Mouse (Mus musculus) brain, embryonic 14.5 days (tissue): Measurements from ENCODE around the gene 2210016F16Rik. TPM values are rescaled to one million over a fixed set of nuclear protein-coding genes. Genes with fewer than 3 reads are reported as not detected.

Experiments used
- DNase-seq: peaks from one replicate; pipeline ENCODE4 v3.0.0-alpha.2; 2011; ENCODE audit warnings: low read depth
- CTCF ChIP-seq: fragments of 200-500 bp; IDR thresholded peaks from 2 replicates; pipeline ENCODE4 v1.5.1; 2012; ENCODE audit warnings: inconsistent platforms, mild to moderate bottlenecking, moderate library complexity, borderline replicate concordance; ENCODE audit not compliant: insufficient read depth, insufficient read length; ENCODE audit errors: extremely low read depth
- POLR2A ChIP-seq: fragments of 200-500 bp; IDR thresholded peaks from 2 replicates; pipeline ENCODE4 v1.6.1; 2012; ENCODE audit warnings: mild to moderate bottlenecking, inconsistent platforms, borderline replicate concordance; ENCODE audit not compliant: poor library complexity, insufficient read depth, insufficient read length, severe bottlenecking; ENCODE audit errors: extremely low read depth
- polyA plus RNA-seq: library from polyadenylated mRNA; depleted of rRNA; stranded (reverse); fragments of >200 nt; gene quantifications from 2 replicates; pipeline ENCODE4 v1.2.3, GENCODE M21; 2012; rRNA removed

2210016F16Rik gene
- polyA plus RNA-seq, 1 experiment = 14.4 TPM

DNA sequence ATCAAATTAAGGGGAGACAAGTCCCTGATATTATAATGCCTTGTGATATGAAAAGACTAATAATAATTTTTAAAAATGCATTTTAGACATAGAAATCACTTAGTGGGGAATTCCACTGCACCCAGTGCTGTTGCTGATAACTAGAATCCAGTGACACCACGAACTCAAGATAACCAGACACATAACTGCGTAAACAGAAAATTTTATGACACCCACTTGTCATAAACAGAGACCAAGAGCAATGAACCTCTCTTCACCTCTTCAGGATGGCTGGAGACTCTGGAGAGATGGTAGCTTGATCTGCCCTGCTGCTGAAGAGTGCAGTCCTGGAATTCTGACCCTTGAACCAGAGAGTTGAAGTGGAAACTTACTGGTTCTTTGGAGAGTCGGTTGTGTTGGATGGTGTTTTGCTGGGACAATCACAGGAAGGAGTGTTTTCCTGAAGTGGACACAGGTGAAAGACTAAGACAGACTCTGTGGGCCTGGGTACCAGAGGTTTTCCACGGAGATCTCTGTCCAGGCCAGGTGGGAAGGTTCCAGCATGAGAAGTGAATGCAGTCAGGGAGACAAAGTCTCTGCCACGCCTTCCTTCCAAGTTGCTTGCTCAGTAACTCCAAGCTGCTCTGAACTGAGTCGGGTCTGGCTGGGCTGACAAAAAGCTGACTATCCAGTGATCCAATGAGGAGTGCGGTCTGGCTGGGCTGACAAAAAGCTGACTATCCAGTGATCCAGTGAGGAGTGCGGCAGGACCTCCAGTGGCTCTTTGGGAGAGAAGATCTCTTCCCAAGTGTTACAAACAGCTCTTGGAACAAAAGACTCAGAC lies 20.5 kb downstream of the 2210016F16Rik start:
- no peak for TF ChIP-seq POLR2A
- TF ChIP-seq CTCF = no peak
- no peak for DNase-seq

DNA sequence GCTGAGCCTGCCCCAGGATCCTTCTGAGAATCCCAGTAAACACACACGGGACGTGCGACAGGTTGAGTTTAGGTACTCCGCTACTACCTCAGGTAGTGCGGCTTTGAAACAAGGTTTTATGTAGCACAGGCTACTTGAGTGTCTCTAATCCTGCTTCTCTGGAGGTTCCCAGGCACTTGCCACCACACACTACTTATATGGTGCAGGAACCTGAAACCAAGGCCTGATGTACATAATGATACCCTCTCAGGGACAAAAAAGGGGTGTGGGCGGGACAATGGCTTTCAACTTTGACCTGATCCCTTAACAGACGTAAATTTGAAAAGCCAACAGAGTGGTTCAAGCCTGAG lies 25.7 kb downstream of the 2210016F16Rik start:
- TF ChIP-seq CTCF (no peak), POLR2A (no peak)
- DNase-seq = no peak

DNA sequence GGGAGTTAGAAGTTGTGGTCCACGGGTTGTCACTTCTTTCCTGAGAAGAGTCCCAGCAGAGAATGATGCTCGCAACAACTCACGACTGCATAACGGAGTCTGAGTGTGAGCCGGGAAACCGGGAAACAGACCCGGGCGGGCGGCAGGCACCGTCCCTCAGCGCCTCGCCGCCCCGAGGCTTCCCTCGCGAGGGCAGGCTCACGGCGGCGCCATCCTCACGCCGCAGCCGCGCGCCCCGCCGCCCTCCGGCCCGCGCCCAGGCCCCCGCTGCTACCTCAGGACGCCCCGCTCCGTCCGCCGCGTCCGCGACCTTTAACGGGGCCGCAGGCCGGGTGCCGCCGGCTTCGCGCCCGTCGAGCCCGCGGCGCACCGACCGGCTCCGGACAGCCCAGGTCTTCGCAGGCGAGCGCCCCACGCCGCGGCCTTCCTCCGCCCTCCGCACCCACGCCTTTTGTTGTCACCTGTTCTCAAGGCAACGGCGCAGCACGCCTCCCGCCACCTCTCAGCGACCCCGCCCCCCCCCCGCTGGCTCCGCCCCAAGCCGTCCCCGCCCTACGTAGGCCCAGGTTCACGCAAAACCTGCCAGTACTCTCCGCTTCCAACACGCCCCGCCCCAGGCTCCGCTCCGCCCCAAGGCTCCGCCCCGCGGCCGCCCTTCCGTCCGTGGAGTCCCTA lies 26.3 kb downstream of the 2210016F16Rik start, which contains the start of gene Kif27:
TSS of gene Kif27 (minus strand) at position 494 of the 675 bp plus-strand sequence.
- DNase-seq = peak; percentile 92
- TF ChIP-seq CTCF (no peak), POLR2A (no peak)

DNA sequence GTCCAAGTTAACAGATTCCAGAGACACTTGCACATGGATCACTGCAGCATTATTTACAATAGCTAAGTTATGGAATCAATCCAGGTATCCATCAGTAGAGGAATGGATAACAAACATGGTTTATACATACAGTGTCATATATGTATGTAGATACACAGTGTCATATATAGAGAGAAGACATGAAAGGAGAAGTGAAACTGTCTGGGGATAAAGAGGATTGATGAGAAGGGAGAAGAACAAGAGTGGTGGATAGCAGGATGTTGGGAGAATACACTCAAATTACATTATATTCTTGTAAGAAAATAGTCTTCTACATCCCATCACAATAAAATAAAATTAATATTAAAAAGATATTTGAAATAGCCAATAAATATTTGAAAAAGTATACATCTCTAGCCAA lies 32.0 kb downstream of the 2210016F16Rik start:
- DNase-seq = no peak
- TF ChIP-seq CTCF (no peak), POLR2A (no peak)

DNA sequence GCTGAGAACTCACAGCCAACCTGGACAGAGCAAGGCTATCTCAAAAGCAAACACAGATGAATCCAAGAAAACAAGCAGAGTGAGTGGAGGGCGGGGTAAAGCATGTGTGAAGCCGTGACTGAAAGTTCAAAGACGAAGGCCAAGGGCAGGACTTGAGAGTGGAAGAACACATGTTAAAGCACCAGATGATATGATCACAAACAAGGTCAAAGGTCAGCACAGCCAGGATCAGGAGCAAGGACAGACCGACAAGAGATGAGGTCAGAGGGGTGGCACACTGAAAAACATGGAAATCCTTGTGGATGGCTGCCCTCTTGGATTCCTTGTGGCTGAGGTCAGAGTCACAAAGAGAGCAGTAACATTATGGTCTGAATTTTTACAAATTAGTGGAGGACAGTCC lies 34.4 kb downstream of the 2210016F16Rik start:
- DNase-seq = no peak
- TF ChIP-seq CTCF (no peak), POLR2A (no peak)

DNA sequence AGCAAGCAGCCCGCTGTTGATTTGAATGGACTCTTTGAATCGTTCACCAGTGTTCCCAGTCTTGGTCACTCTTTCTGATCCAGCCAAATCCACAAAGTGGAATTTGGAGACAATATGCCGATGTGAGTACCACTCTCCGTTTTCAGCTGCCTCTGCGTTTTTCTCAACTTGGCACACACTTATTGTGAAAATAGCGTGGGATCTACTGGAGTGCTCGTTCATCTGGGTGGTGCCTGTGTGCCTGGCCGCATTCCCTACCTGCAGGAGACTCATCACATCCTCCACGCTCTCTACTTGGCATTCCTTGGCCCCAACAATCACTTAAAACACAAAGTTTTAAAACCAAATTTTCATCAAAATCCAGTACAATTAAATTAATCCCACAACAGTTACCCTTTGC lies 40.5 kb downstream of the 2210016F16Rik start:
- TF ChIP-seq CTCF = no peak
- TF ChIP-seq POLR2A = no peak
- no peak for DNase-seq

DNA sequence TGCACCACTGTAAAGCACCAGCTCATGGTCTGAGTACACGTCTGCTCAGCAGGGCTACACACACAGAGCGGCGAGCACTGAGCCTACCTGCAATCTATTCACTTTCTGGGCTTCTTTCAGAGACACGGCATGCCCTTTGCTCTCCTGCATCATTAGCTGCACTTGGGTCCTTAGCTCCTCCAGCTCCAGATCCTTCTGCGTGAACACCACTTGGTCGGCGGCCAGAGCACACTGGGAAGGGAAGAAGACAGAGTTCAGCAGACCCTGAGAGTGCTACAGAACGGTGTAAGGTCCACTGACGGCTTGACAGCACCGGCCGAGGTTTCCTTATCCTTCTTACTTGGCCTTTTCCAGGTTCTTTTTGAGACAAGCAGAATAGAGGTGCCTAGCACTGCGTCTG lies 47.6 kb downstream of the 2210016F16Rik start:
- TF ChIP-seq POLR2A (no peak), CTCF (no peak)
- DNase-seq = no peak

DNA sequence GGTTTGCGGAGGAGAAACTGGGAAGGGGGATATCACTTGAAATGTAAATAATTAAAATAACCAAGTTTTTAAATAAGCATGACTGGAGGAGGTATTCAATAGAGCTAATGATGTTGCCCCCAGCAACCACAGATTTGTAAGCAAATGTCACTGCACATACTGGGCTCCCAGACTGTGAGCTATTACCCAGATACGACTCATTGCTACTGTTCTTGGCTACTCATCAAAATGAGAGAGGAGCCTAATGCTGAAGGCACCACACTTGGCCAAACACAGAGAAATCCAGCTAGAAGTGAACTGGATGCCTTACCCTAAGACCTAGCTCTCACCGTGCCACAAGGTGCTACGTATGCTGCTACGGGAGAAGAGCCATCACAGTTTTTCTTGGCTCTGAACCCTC lies 50.9 kb downstream of the 2210016F16Rik start:
- TF ChIP-seq CTCF = no peak
- TF ChIP-seq POLR2A = no peak
- DNase-seq = no peak

Other genes starting within 250 kb of the 2210016F16Rik start
- 29.3 and 31.0 TPM in 2 replicates for gene Idnk, start 227.6 kb downstream of the 2210016F16Rik start, polyA plus RNA-seq
- 127 and 128 TPM in 2 replicates for gene Ubqln1, start 169.6 kb downstream of the 2210016F16Rik start, polyA plus RNA-seq
- 25.0 and 29.5 TPM in 2 replicates for gene Gkap1, start 109.5 kb downstream of the 2210016F16Rik start, polyA plus RNA-seq
- gene Kif27, start 26.1 kb downstream of the 2210016F16Rik start, polyA plus RNA-seq = 1.3 and 2.5 TPM in 2 replicates
- 10.9 and 14.3 TPM in 2 replicates for gene Rmi1, start 17.0 kb upstream of the 2210016F16Rik start, polyA plus RNA-seq
- 842 and 926 TPM in 2 replicates for gene Hnrnpk, start 18.1 kb upstream of the 2210016F16Rik start, polyA plus RNA-seq
- 0.03 and 0.15 TPM in 2 replicates for gene Slc28a3, start 225.7 kb upstream of the 2210016F16Rik start, polyA plus RNA-seq